Mouse (Mus musculus): Measurements from ENCODE around the gene Crhr1. TPM values are rescaled to one million over a fixed set of nuclear protein-coding genes. Genes with fewer than 3 reads are reported as not detected.

Crhr1 gene
- not detected for total RNA-seq (2023)

GRCm38 (mm10) chr11:104132580-104133441 lies at the start of gene Crhr1:
Gene Crhr1 (plus strand): TSS chr11:104132855.

GRCm38 (mm10) chr11:104186135-104186836 lies 53.6 kb downstream of the Crhr1 start, which contains the start of gene Sppl2c:
Gene Sppl2c (plus strand): TSS chr11:104186327.

Other genes starting within 250 kb of the Crhr1 start
- gene Nsf, start 178.8 kb upstream of the Crhr1 start, total RNA-seq (2023), result 100 to 1,000 TPM in 1 of 2 experiments, 10 to 100 TPM in 1; 90.9 to 118 TPM
- 10 to 100 TPM; 47.4 to 64.4 TPM for gene Arf2, start 166.1 kb upstream of the Crhr1 start, total RNA-seq (2023)
- gene Sppl2c, start 53.5 kb downstream of the Crhr1 start, total RNA-seq (2023), result under 1 TPM in 1 of 2 experiments, not detected in 1; 0.30 TPM
- under 1 TPM; 0.15 to 0.16 TPM for gene Mapt, start 98.5 kb downstream of the Crhr1 start, total RNA-seq (2023)

Data from monocyte, adult 59 days (primary cell).